Mouse (Mus musculus) cerebellum, postnatal 4 days (tissue): ENCODE measurements around the gene Nbas.
A peak's percentile ranks its signal among the peaks of the same experiment; 100 is the strongest.

Experiments used
- DNase-seq, 2 experiments: peaks; one replicate each; pipeline ENCODE4 v3.0.0; 2022; ENCODE audit warnings: low spot score in 2 of 2, mixed read lengths in 1 of 2

Gene Nbas

DNA sequence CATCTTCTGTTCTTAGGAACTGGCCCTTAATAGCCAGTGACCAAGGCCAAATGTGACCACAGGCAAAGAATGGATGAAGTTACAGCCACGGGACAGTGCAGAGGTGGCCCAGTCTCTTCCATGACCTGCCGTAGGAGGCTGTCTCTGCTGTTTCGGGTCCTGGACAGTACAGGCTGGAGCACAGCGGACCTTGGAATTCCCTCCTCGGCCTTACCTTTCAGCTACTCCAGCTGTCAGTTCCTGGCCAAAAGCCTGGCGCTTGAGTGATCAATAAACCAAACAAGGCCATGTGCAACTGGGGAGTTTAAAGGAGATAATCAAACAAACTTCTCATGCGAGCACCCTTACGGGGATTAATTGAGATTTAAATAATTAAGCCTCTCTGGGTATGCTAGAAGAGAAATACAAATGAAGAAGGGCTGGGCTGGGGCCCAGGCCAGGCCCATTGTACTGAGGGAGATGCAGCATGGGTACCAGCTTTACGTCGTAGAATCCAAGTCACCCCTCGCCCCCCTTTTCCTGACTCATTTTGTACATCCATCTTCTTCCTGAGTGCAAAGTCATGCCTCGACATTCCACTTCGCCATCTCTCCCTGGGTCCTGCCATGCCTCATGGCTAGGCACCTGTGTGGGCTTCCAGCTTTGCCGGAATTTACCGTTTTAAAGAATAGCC is 353.4 kb downstream of the Nbas start:
- no peak for DNase-seq

DNA sequence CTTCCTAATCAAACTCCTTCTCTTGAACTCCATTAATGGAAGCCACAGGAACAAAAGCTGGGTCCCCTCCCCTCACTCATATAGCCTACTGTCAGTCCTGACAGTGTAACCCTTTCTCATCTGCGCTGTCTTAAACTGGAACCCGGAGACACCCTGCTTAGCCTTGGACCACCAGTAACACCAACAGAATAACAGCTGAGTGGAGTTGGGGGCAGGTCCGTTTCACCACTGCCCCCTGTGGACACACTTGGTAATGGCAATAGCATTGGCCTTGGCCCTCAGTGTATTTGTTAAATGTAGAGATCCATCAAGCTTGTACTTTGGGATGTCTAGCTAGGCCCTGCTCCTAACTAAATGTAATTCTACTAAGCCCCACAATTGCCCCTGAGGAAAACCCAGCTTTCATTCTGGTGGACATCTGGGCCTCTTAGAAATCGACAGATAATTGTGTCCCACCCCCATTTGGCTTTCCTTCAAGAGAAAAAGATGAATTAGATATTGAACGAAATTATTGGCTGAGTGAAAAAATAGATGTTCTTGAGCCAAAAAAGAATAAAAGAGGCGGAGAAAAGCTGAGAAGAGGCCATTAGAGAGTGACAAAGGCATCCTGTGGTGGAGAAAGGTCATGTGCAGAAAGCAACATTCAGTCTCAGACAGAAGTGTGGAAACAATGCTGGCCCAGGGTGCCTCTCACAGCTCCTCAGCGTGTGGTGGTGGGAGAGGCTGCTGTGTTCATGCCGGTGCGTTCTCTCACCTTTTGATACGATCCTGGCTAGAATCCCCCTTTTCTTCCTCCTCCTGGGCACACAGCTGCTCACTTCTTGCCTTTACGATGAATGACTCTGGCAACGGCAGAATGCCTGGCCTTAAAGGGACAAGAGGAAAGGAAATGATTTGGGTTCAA is 358.1 kb downstream of the Nbas start:
- DNase-seq = peak in 1 of 2 experiments; percentile 32
